Mouse (Mus musculus) layer of hippocampus, adult 2 months (tissue): ENCODE measurements around the gene Elp4. TPM values are rescaled to one million over a fixed set of nuclear protein-coding genes. Genes with fewer than 3 reads are reported as not detected.

Experiments used
- DNase-seq, 2 experiments: peaks; one replicate each; pipeline ENCODE4 v3.0.0; 2022; ENCODE audit warnings: low spot score in 2 of 2
- H3K27ac ChIP-seq: fragments of 200-600 bp; 2 replicates; pipeline ENCODE4 v1.8.1; 2022
- H3K4me3 ChIP-seq: fragments of 200-600 bp; 2 replicates; pipeline ENCODE4 v1.8.1; 2022; ENCODE audit warnings: mild to moderate bottlenecking
- CTCF ChIP-seq: fragments of 200-600 bp; conservative IDR thresholded peaks from 2 replicates; pipeline ENCODE4 v1.8.1; 2022; ENCODE audit warnings: antibody characterized with exemption, mild to moderate bottlenecking, moderate library complexity
- total RNA-seq, 2 experiments: library from RNA; stranded (reverse); gene quantifications; 2 replicates each; pipeline ENCODE4 v1.2.3; 2021

The Elp4 gene
- total RNA-seq, 2 experiments from 2014 or later = 16.5 to 18.9 TPM

- Histone ChIP-seq H3K27ac (peak overlapping the region; percentile 67; the same call in 1 of the 2 replicates), H3K4me3 (no peak overlapping the region)
- DNase-seq = no peak
- TF ChIP-seq CTCF = no peak
Measured at GRCm38 (mm10) chr2:105801536-105801935, 102.8 kb downstream of the Elp4 start.

GRCm38 (mm10) chr2:105800694-105801093, 103.7 kb downstream of the Elp4 start:
- DNase-seq = peak in 1 of 2 experiments; percentile 14
- peak overlapping the region; percentile 67 for H3K27ac ChIP-seq
- no peak for TF ChIP-seq CTCF
- no peak overlapping the region for H3K4me3 ChIP-seq

- no peak overlapping the region for H3K4me3 ChIP-seq
- no peak for DNase-seq
- peak; percentile 72 for TF ChIP-seq CTCF
- peak overlapping the region; percentile 67 for H3K27ac ChIP-seq
Measured at GRCm38 (mm10) chr2:105799840-105800239, 104.5 kb downstream of the Elp4 start.

- DNase-seq = peak in 1 of 2 experiments; percentile 29
Measured at GRCm38 (mm10) chr2:105797842-105798241, 106.5 kb downstream of the Elp4 start.

GRCm38 (mm10) chr2:105796101-105796500, 108.3 kb downstream of the Elp4 start:
- H3K27ac ChIP-seq = no peak overlapping the region
- TF ChIP-seq CTCF = no peak
- no peak overlapping the region for H3K4me3 ChIP-seq
- no peak for DNase-seq

More at GRCm38 (mm10) chr2:105797842-105798241, 106.5 kb downstream of the Elp4 start:
- H3K27ac ChIP-seq = no peak overlapping the region
- TF ChIP-seq CTCF = no peak
- no peak overlapping the region for H3K4me3 ChIP-seq

GRCm38 (mm10) chr2:105792339-105793120, 111.8 kb downstream of the Elp4 start:
- Histone ChIP-seq H3K4me3 (no peak overlapping the region), H3K27ac (no peak overlapping the region)
- no peak for DNase-seq
- no peak for TF ChIP-seq CTCF

- Histone ChIP-seq H3K4me3 (no peak overlapping the region), H3K27ac (no peak overlapping the region)
- DNase-seq = no peak
- no peak for TF ChIP-seq CTCF
Measured at GRCm38 (mm10) chr2:105789936-105790335, 114.4 kb downstream of the Elp4 start.

- DNase-seq = no peak
- H3K4me3 ChIP-seq = no peak overlapping the region
- no peak for TF ChIP-seq CTCF
- no peak overlapping the region for H3K27ac ChIP-seq
Measured at GRCm38 (mm10) chr2:105787726-105788125, 116.6 kb downstream of the Elp4 start.

- no peak overlapping the region for H3K27ac ChIP-seq
- no peak for TF ChIP-seq CTCF
- H3K4me3 ChIP-seq = no peak overlapping the region
- DNase-seq = no peak
Measured at GRCm38 (mm10) chr2:105786986-105787385, 117.4 kb downstream of the Elp4 start.

- no peak for DNase-seq
- no peak overlapping the region for H3K4me3 ChIP-seq
- no peak for TF ChIP-seq CTCF
- no peak overlapping the region for H3K27ac ChIP-seq
Measured at GRCm38 (mm10) chr2:105782885-105783284, 121.5 kb downstream of the Elp4 start.

GRCm38 (mm10) chr2:105780739-105781138, 123.6 kb downstream of the Elp4 start:
- no peak for TF ChIP-seq CTCF
- no peak for DNase-seq
- no peak overlapping the region for H3K27ac ChIP-seq
- no peak overlapping the region for H3K4me3 ChIP-seq

- Histone ChIP-seq H3K4me3 (no peak overlapping the region), H3K27ac (no peak overlapping the region)
- DNase-seq = no peak
- TF ChIP-seq CTCF = no peak
Measured at GRCm38 (mm10) chr2:105779320-105779891, 125.0 kb downstream of the Elp4 start.

- H3K4me3 ChIP-seq = no peak overlapping the region
- no peak for TF ChIP-seq CTCF
- no peak overlapping the region for H3K27ac ChIP-seq
- DNase-seq = no peak
Measured at GRCm38 (mm10) chr2:105771314-105771713, 133.1 kb downstream of the Elp4 start.
